Mouse (Mus musculus) kidney, adult 8-10 months (tissue): ENCODE results near the gene Rap1a.
A peak's percentile ranks its signal among the peaks of the same experiment; 100 is the strongest.

Experiments
- DNase-seq, 2 experiments: peaks; one replicate each; pipeline ENCODE4 v3.0.0; 2022

The Rap1a gene

GRCm38 (mm10) chr3:105686394-105687323 is 114.5 kb downstream of the Rap1a start:
- peak in 1 of 2 experiments; percentile 14 for DNase-seq

GRCm38 (mm10) chr3:105680346-105680745 is 120.8 kb downstream of the Rap1a start:
- DNase-seq = no peak
